Mouse (Mus musculus) liver, embryonic 15.5 days (tissue): ENCODE data around the gene Tanc2. TPM values are rescaled to one million over a fixed set of nuclear protein-coding genes. Genes with fewer than 3 reads are reported as not detected.
A peak's percentile ranks its signal among the peaks of the same experiment; 100 is the strongest.

Experiments used
- ATAC-seq: fragments of 200-750 bp; cut with Nextera tagmentation; 2 replicates; pipeline ENCODE4 v1.8.0; 2017; ENCODE audit warnings: moderate number of reproducible peaks, mild to moderate bottlenecking, moderate library complexity; ENCODE audit not compliant: insufficient read depth
- H3K27ac ChIP-seq: fragments of 300-500 bp; sonication (generic); replicated peaks from 2 replicates; pipeline ENCODE4 v1.5.1; 2015; ENCODE audit warnings: mild to moderate bottlenecking, inconsistent platforms
- H3K27me3 ChIP-seq: fragments of 300-500 bp; sonication (generic); 2 replicates; pipeline ENCODE4 v1.6.1; 2015; ENCODE audit warnings: mild to moderate bottlenecking, inconsistent platforms
- H3K36me3 ChIP-seq: fragments of 300-500 bp; sonication (generic); replicated peaks from 2 replicates; pipeline ENCODE4 v1.6.1; 2015; ENCODE audit warnings: moderate library complexity, mild to moderate bottlenecking, inconsistent platforms
- H3K4me1 ChIP-seq: fragments of 300-500 bp; sonication (generic); replicated peaks from 2 replicates; pipeline ENCODE4 v1.6.1; 2015; ENCODE audit warnings: inconsistent platforms
- H3K4me2 ChIP-seq: fragments of 300-500 bp; sonication (generic); 2 replicates; pipeline ENCODE4 v1.6.1; 2015; ENCODE audit warnings: moderate library complexity, mild to moderate bottlenecking, inconsistent platforms
- H3K4me3 ChIP-seq: fragments of 300-500 bp; sonication (generic); replicated peaks from 2 replicates; pipeline ENCODE4 v1.5.1; 2015; ENCODE audit warnings: mild to moderate bottlenecking, inconsistent platforms
- H3K9ac ChIP-seq: fragments of 300-500 bp; sonication (generic); 2 replicates; pipeline ENCODE4 v1.6.1; 2015; ENCODE audit warnings: moderate library complexity, mild to moderate bottlenecking, inconsistent platforms
- H3K9me3 ChIP-seq: fragments of 300-500 bp; sonication (generic); replicated peaks from 2 replicates; pipeline ENCODE4 v1.6.1; 2016; ENCODE audit warnings: inconsistent platforms
- WGBS: fragments of 180-500 bp; shearing (Covaris S2); methylation state at CpG from one replicate; pipeline ENCODE4 v1.1.7; 2015; ENCODE audit warnings: mixed read lengths; ENCODE audit not compliant: insufficient replicate concordance; 5-methylcytosine and 5-hydroxymethylcytosine counted together
- polyA plus RNA-seq: library from polyadenylated mRNA; unstranded; fragments of >200 nt; fragmentation: Nextera tagmentation; extraction: Ambion mirVana; gene quantifications from 2 replicates; pipeline ENCODE4 v1.2.1, GENCODE M21; 2015

The Tanc2 gene
- polyA plus RNA-seq, 1 experiment from 2014 or later: 1.2 TPM

- H3K27me3 ChIP-seq: peaks cover 28% of the 10 kb centered on the region
- no peak overlapping the region for H3K27ac ChIP-seq
- H3K36me3 ChIP-seq: no peaks in the 10 kb centered on the region
- no peak overlapping the region for H3K4me2 ChIP-seq
- H3K4me1 ChIP-seq: no peaks in the 10 kb centered on the region; the same call in 1 of the 2 replicates
- H3K9ac ChIP-seq: no peak overlapping the region
- 39% methylated on average over 1 of the region's 1 CpGs for WGBS
- H3K4me3 ChIP-seq: no peak overlapping the region
- H3K9me3 ChIP-seq: no peaks in the 10 kb centered on the region
- ATAC-seq: no peak
Observed at GRCm38 (mm10) chr11:105958566-105958965, 368.8 kb downstream of the Tanc2 start.

DNA sequence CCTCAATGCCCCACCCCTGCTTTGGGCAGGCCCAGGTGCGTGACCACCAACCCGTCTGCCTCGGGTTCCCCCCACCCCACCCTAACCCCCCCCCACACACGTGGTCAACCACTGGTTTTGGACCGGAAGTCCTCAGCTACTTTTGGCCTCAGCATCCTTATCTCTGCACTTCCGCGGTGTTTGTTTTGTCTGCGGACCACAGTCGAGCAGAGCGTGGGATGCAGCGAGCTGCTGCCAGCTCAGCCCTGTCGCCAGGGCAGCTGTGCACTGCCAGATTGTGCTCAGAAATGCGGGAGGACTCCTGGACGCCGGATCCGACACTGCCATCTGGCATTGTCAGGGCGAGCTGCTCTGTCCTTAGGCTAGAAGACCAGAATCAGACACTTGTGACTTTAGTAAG lies 369.6 kb downstream of the Tanc2 start:
- no peak overlapping the region for H3K27ac ChIP-seq
- no peak overlapping the region for H3K4me2 ChIP-seq
- H3K27me3 ChIP-seq: peaks cover 28% of the 10 kb centered on the region
- no peaks in the 10 kb centered on the region for H3K9me3 ChIP-seq
- no peak for ATAC-seq
- no peaks in the 10 kb centered on the region for H3K36me3 ChIP-seq
- 5% methylated on average over 17 of the region's 17 CpGs for WGBS
- H3K4me3 ChIP-seq: no peak overlapping the region
- no peaks in the 10 kb centered on the region; the same call in 1 of the 2 replicates for H3K4me1 ChIP-seq
- no peak overlapping the region for H3K9ac ChIP-seq

DNA sequence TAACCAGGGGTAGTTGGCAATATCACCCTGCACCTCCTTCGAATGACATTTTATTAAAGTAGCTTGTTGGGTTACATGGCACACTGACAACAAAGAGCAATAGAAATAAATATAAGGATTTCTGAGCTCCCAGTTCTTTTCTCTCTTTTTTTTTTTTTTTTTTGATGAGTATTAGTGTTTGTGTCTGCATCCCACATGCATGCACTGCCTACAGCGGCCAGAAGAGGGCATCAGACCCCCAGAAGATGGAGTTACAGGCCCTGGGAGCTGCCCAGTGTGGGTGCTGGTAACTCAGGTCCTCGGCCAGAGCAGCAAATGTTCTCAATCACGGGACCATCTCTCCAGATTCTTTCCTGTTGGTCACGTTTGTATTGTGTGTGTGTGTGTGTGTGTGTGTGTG lies 374.9 kb downstream of the Tanc2 start:
- H3K9ac ChIP-seq: no peak overlapping the region
- H3K27me3 ChIP-seq: peaks cover 50% of the 10 kb centered on the region
- no peaks in the 10 kb centered on the region for H3K9me3 ChIP-seq
- ATAC-seq: no peak
- no peak overlapping the region for H3K4me3 ChIP-seq
- no peak overlapping the region for H3K27ac ChIP-seq
- no peak overlapping the region for H3K4me2 ChIP-seq
- H3K36me3 ChIP-seq: no peaks in the 10 kb centered on the region
- peaks cover 10% of the 10 kb centered on the region for H3K4me1 ChIP-seq
- 54% methylated on average over 5 of the region's 5 CpGs for whole genome bisulfite sequencing

DNA sequence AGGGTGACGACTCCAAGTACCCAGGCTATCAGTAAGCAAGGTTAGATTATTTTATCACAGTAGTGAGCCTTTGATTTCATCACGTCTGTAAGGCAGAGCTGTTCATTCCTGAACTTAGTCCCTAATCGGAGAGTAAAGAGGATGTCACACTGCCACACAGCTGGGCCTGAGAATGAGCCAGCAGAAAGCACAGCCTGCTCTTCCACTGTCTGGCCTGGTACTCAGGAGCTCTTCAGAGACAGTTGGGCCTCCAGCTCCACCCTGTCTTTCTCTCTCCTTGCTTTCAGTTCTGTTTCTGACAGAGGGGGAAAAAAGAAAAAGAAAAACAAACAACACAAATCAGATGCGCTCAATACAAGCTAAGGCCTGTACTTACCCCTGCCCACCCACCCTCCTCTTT lies 376.5 kb downstream of the Tanc2 start:
- WGBS: 50% methylated on average over 4 of the region's 4 CpGs
- H3K27ac ChIP-seq: no peak overlapping the region
- H3K27me3 ChIP-seq: peaks cover 60% of the 10 kb centered on the region
- H3K9me3 ChIP-seq: no peaks in the 10 kb centered on the region
- H3K4me2 ChIP-seq: no peak overlapping the region
- no peak for ATAC-seq
- no peaks in the 10 kb centered on the region for H3K36me3 ChIP-seq
- H3K4me1 ChIP-seq: peaks cover 10% of the 10 kb centered on the region
- no peak overlapping the region for H3K4me3 ChIP-seq
- no peak overlapping the region for H3K9ac ChIP-seq

DNA sequence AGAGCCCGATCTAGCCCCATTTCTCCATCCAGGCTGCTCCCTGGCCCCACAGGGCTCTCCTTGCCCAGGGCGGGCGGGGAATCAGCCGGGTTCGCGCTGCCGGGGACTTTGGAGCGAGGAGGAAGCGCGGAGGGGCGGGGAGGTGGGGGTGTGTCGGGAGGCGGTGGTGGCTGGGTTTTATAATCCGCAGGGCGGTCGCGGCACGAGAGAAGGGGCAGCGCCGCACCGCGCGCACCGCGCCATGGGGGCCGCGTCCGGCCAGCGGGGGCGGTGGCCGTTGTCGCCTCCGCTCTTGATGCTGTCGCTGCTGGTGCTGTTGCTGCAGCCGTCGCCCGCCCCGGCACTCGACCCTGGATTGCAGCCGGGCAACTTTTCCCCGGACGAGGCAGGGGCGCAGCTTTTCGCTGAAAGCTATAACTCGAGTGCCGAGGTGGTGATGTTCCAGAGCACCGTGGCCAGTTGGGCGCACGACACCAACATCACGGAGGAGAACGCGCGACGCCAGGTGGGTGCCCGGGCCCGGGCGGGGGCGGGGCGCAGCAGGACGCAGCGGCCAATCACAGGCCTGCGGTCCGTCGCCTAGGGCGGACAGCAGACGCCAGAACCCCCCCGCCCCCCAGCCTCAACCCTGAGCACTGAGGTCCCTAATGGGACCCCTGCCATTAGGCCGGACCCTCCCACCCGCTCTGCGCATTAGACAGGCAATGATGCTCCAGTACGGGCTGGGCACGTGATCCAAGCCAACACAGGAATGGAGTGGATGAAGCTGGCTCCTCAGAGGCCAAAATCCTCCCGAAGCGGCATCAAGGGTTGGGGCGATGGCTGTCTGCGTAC lies 378.2 kb downstream of the Tanc2 start, which contains the start of gene Ace:
TSS of gene Ace (plus strand) at position 205 of the 834 bp plus-strand sequence.
- Histone ChIP-seq H3K4me2 (peak within 1 kb of the TSS; percentile 65), H3K9ac (no peak within 1 kb of the TSS), H3K4me1 (peaks cover 10% of the 10 kb centered on the region), H3K27ac (no peak within 1 kb of the TSS), H3K27me3 (peaks cover 71% of the 10 kb centered on the region), H3K36me3 (no peaks in the 10 kb centered on the region), H3K4me3 (peak within 1 kb of the TSS; percentile 44), H3K9me3 (no peaks in the 10 kb centered on the region)
- ATAC-seq: no peak
- WGBS: 2% methylated on average over 73 of the region's 76 CpGs

DNA sequence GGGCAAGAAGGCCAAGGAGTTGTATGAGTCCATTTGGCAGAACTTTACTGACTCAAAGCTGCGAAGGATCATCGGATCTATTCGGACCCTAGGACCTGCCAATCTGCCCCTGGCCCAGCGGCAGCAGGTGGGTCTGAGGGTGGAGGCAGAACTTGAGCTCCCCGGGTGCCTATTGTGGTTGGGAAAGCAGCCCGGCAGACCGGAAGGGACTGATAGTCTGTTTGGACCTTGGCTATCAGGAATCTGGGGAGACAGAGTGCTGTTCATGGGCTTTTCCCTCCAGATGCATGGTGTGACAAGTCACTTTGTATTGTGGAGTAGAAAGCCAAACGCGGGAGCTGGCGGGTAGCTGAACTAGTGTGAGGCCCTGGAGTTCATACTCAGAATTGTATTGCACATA lies 379.2 kb downstream of the Tanc2 start:
- no peak overlapping the region for H3K27ac ChIP-seq
- H3K4me2 ChIP-seq: no peak overlapping the region
- 42% methylated on average over 10 of the region's 10 CpGs for WGBS
- no peaks in the 10 kb centered on the region for H3K36me3 ChIP-seq
- H3K4me1 ChIP-seq: peaks cover 10% of the 10 kb centered on the region
- no peaks in the 10 kb centered on the region for H3K9me3 ChIP-seq
- peaks cover 81% of the 10 kb centered on the region for H3K27me3 ChIP-seq
- no peak for ATAC-seq
- H3K4me3 ChIP-seq: no peak overlapping the region
- no peak overlapping the region for H3K9ac ChIP-seq

- Histone ChIP-seq H3K4me2 (no peak overlapping the region), H3K9ac (no peak overlapping the region), H3K9me3 (no peaks in the 10 kb centered on the region), H3K27me3 (peaks cover 83% of the 10 kb centered on the region), H3K36me3 (no peaks in the 10 kb centered on the region), H3K27ac (no peak overlapping the region), H3K4me3 (no peak overlapping the region), H3K4me1 (peaks cover 10% of the 10 kb centered on the region)
- ATAC-seq: no peak
- 35% methylated on average over 1 of the region's 1 CpGs for WGBS
Observed at GRCm38 (mm10) chr11:105969516-105969915, 379.7 kb downstream of the Tanc2 start.

DNA sequence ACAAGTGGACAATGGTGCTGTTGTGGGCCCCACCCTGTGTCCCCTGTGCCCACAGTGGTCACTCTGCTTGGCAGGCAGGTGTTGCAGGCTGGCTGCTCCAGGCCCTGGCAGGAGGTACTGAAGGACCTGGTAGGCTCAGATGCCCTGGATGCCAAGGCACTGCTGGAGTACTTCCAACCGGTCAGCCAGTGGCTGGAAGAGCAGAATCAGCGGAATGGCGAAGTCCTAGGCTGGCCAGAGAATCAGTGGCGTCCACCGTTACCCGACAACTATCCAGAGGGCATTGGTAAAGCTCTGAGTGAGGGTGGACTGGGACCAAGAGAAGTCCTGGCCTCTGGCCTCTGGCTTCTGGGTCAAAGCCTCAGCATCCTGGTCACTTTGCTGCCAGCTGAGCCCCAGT lies 384.8 kb downstream of the Tanc2 start:
- no peaks in the 10 kb centered on the region for H3K4me1 ChIP-seq
- H3K27me3 ChIP-seq: peaks cover 64% of the 10 kb centered on the region
- no peak overlapping the region for H3K9ac ChIP-seq
- WGBS: 79% methylated on average over 6 of the region's 6 CpGs
- no peak for ATAC-seq
- no peaks in the 10 kb centered on the region for H3K36me3 ChIP-seq
- H3K27ac ChIP-seq: no peak overlapping the region
- no peaks in the 10 kb centered on the region for H3K9me3 ChIP-seq
- no peak overlapping the region for H3K4me2 ChIP-seq
- no peak overlapping the region for H3K4me3 ChIP-seq

DNA sequence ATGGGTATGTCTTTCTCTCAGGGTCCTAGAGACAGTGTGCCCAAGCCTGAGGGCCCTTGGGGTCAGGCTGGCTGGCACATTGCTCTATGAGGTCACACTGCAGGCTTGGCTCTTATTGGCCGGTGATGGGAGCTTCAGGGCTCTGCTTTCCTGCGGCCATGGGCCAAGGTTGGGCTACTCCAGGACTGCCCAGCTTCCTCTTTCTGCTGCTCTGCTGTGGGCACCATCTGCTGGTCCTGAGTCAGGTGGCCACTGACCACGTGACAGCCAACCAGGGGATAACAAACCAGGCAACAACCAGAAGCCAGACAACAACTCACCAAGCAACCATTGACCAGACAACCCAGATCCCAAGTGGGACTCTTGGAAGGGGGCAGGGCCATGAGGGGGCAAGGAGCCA lies 385.3 kb downstream of the Tanc2 start:
- H3K9ac ChIP-seq: no peak overlapping the region
- no peak overlapping the region for H3K4me3 ChIP-seq
- H3K9me3 ChIP-seq: no peaks in the 10 kb centered on the region
- no peak overlapping the region for H3K4me2 ChIP-seq
- no peaks in the 10 kb centered on the region for H3K36me3 ChIP-seq
- ATAC-seq: no peak
- H3K4me1 ChIP-seq: no peaks in the 10 kb centered on the region
- H3K27me3 ChIP-seq: peaks cover 60% of the 10 kb centered on the region
- H3K27ac ChIP-seq: no peak overlapping the region
- WGBS: 40% methylated on average over 3 of the region's 3 CpGs

DNA sequence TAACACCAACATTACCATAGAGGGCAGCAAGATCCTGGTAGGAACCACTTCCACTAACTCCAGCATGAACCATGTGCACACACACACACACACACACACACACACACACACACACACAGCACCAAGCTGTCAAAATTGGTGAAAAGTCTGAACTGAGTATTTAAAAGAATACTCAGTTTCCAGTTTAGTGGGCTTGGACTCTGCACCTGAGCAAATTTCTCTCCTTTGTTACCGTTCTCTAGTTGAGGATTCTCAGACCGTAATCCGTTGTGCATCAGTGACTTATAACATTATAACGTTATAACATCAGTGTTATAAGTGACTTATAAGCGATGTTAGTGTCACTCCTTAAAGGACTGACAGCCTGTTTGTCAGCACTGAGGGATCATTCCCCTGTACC lies 385.9 kb downstream of the Tanc2 start:
- H3K4me3 ChIP-seq: no peak overlapping the region
- ATAC-seq: no peak
- H3K27me3 ChIP-seq: peaks cover 54% of the 10 kb centered on the region
- no peak overlapping the region for H3K27ac ChIP-seq
- no peak overlapping the region for H3K9ac ChIP-seq
- H3K4me1 ChIP-seq: no peaks in the 10 kb centered on the region
- H3K9me3 ChIP-seq: no peaks in the 10 kb centered on the region
- 74% methylated on average over 5 of the region's 5 CpGs for WGBS
- H3K36me3 ChIP-seq: no peaks in the 10 kb centered on the region
- H3K4me2 ChIP-seq: no peak overlapping the region

- H3K27ac ChIP-seq: no peak overlapping the region
- H3K9ac ChIP-seq: no peak overlapping the region
- H3K9me3 ChIP-seq: no peaks in the 10 kb centered on the region
- no peak for ATAC-seq
- no peak overlapping the region for H3K4me2 ChIP-seq
- H3K4me3 ChIP-seq: no peak overlapping the region
- H3K36me3 ChIP-seq: no peaks in the 10 kb centered on the region
- no peaks in the 10 kb centered on the region for H3K4me1 ChIP-seq
- H3K27me3 ChIP-seq: peaks cover 44% of the 10 kb centered on the region
- 60% methylated on average over 2 of the region's 2 CpGs for WGBS
Observed at GRCm38 (mm10) chr11:105978232-105978631, 388.4 kb downstream of the Tanc2 start.

DNA sequence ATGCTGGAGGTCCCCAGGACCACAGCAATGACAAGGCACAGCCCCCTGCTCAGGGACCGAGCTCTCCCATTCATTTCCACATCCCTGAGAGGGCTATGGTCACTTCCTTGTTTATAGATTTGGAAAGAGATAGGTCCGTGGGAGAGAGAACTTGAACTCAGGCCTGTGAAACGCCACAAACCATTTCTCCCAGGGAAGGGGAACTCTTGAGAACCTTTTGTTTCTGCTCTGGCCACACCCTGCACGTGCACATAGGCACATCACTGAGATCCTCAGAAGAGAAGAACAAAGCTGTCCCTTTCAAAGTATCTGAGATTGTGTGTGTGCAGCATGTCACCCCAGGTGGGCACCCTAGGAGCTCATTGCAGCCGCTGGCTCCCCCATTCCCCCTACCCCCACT lies 388.8 kb downstream of the Tanc2 start:
- WGBS: 34% methylated on average over 5 of the region's 5 CpGs
- peaks cover 40% of the 10 kb centered on the region for H3K27me3 ChIP-seq
- H3K4me3 ChIP-seq: no peak overlapping the region
- H3K27ac ChIP-seq: no peak overlapping the region
- no peaks in the 10 kb centered on the region for H3K9me3 ChIP-seq
- H3K4me2 ChIP-seq: no peak overlapping the region
- H3K9ac ChIP-seq: no peak overlapping the region
- no peak for ATAC-seq
- no peaks in the 10 kb centered on the region for H3K4me1 ChIP-seq
- no peaks in the 10 kb centered on the region for H3K36me3 ChIP-seq
